Mouse (Mus musculus) c-Kit-positive CD71-positive TER-119-negative erythroid progenitor cells, embryonic 14.5 days (primary cell): Measurements from ENCODE around the gene Poc1a.

Experiments
- DNase-seq: peaks from one replicate; pipeline ENCODE4 v3.0.0-alpha.2; 2013; ENCODE audit warnings: low read depth

Poc1a gene

DNA sequence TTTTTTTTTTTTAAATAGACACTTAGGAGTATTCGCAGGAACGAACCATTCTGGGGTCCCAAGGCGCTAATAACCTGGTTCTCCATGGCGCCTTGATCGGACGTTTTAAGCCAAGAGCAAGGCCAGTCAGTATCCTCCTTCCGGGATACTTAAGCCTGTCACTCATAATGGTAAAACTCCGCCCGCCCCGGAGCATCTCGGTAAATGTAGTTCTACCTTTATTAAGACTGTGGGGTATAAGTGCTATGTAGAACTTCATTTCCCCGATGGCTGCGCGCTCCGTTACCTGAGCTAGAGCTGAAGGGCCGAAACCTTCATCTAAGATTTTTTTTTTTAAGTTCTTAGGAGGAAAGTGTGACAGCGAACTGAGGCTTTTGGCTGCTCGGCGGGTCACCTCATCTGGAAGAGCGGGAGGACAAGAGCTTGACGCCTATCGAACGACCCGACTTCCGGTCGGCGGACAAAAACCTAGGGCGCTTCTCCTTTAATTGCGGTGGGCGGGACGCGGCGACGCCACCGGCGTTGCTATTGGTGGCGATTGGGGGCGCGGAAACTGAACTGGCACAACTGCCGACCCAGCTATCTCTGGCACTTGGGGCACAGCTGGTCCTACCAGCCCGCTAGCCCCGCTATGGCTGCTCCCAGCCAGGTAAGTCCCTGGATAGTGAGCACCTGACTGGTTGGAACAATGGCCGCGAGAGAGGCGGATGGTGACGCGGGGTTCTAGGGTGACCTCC, at the start of gene Poc1a:
Poc1a (plus strand) TSS at position 254 of the 737 bp plus-strand sequence.
- DNase-seq, result peak; percentile 91

DNA sequence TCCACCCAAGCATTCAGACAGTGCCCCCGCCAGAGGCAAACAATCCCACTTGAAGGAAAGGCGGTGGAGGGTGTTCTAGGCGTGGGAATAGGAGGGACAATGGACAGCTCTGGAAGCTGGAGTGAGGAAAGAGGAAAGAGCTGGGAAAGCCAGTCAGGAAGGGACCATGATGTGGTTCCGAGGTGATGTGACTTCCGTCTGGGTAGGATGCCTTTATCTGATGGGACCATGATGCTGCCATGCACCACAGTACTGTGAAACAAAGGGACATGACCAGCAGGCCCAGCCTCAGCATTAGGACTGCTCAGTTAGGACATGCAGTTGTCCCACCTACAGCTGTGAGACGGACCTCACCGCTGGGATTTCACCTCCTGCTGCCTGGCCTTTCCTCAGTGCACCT, 49.6 kb upstream of the Poc1a start:
- no peak for DNase-seq

DNA sequence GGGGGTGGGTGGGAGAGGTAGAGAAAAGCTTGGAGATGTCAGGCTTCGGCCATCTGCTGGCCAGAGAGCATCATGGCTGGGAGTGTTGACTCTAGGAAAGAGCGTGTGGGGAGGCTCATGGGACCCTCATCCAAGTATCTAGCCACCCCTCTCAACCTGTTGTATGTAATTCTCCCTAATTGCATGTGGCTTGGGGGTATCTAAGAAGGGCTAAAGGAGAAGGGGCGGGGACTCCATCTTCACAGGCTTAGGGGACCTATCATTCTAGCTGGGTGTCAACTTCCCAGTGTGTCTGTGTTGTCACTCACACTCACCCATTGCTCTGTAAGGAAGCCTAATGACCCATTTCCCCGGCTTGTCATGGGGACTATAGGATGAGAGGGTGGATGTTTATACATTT, 49.0 kb upstream of the Poc1a start:
- no peak for DNase-seq

DNA sequence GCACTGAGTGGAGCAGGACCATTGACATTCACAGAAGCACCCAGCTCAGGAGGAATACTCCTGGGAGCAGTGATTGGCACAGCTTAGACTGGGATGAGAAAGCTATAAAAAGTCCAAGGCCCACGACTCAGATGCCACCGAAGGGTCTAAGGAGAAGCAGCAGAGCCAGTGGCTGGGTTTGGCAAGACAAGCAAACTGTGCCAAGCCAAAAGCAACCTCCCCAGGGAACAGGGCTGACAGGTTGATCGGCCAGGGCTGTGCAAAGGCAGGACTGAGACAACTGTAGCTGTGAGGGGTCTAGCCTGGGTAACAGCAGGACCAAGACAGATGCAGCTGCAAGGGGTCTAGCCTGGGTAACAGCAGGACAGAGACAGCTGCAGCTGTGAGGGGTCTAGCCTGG, 47.9 kb upstream of the Poc1a start:
- DNase-seq, result no peak

DNA sequence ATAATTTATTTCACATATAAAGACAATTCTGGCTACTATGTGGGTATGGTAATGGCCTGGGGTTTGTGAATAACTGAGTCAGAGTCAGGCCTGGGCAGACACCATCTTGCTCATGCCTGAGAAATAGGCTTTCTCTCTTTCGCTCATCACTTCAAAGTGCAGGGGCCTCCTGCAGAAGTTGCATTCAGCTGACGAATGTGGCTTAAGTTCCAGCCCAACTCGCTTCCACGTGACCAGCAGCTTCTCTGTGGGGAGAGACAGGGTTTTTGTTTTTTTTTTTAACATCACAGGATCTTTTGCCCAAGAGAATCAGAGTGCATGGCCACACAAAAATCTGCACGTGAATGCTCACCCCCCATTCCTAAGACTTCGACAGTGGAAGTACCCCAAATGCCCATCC, 46.9 kb upstream of the Poc1a start:
- no peak for DNase-seq

DNA sequence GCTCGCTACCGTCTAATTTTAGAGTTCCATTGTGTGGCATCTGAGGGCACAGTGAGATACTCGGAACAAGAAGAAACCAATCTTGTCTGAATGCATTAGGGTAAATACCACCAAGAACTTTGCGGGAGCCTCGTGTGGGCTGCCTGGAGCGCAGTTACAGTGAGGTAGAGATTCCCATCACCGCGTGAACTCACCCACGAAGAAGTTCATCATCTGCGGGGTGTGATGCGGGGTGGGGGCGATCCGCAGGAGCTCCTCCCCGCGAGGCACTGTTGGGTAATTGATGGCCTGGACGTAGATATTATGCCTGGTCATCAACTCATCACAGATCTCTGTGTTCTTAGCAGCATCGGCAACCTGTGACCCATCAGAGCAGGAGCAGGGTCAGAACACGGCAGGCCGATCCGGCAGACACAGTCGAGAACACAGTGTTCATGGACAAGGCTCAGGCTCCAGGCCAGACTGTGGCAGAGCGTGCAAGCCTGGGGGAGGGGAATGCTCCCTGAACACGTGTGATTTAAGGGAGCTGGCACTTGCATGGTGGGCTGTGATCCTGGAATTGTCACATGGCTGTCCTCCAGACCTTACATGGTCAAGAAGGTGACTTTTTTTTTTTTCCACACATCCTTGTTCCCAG, 45.5 kb upstream of the Poc1a start:
- DNase-seq, result no peak

DNA sequence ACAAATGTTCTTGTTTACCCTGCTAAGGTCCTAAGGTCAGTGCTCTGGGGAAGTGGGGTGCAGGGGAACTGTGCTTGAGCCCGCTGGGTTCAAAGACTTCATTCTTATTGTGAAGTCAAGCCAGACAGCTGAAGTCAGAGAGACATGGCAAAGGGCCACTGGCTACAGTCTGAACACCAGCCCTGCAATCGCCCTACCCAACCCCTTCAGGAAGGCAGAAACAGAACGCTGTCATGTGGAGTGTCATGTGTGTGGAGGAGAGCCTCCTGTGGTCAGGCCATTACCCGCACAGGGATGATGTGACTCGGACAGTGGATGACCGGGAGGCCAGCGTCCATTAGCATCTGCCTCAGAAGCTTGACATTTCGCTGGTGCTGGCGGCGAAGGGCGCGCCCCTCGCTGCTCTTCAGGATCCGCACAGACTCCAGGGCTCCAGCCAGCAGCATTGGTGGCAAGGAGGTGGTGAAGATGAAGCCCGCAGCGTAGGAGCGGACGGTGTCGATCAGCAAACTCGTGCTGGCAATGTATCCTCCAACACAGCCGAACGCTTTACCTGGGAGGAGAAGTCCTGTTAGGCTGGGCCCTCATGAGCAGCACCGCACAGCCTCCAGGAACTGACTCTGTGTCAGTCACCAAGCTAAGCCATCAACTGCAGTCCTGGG, 44.6 kb upstream of the Poc1a start:
- no peak for DNase-seq

DNA sequence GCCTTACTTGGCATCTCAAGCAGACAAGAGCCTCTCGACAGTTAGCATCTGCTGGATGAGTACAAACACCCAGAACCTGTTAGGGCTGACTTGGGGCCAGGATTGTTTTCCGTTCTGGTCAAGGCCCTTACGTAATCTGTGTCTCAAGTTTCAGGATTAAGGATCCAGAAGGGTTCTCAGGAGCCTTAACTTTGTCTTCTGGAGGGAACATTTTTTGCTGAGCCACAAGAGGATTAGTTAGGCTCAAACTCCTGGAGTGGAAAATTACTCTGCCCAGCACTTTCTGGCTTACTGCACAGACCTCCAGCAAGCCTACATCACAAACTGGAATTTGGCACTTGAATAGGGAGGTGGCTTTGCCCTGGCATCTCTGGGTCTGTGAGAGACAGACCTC, 44.0 kb upstream of the Poc1a start:
- DNase-seq, result no peak

DNA sequence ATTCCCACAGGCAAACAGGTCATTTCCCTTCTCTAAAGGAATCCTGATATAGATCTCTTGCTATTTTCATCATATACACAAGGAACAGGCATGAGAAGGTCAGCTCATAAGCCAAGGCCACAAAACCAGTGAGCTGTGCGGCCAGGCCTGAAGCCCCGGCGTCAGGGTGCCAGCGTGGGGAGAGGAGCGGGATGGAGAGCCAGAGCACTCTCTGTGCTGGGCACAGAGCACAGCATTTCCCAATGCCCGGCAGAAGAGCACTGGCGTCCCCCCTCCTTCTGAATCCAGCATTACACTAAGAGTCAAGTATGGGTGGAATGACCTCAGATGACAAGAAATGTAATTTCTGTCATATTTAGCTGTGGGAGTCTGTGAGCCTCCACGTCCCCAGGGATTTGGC, 43.5 kb upstream of the Poc1a start:
- DNase-seq, result no peak

DNA sequence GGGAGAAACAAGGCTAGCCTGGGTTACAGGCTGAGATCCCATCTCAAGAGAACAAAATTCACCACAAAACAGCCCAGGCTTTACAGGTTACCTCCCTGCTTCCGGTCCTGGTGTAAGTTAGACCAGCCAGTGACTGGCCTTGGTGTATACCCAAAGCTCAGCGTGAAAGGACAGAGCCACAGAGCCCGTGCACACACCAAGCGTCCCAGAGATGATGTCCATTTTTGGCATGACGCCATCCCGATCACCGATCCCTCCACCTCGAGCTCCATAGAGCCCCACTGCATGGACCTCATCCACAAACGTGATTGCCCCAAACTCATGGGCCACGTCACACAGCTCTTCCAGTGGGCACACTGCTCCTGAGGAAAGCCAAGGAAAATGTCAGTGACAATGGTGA, 43.0 kb upstream of the Poc1a start:
- no peak for DNase-seq

DNA sequence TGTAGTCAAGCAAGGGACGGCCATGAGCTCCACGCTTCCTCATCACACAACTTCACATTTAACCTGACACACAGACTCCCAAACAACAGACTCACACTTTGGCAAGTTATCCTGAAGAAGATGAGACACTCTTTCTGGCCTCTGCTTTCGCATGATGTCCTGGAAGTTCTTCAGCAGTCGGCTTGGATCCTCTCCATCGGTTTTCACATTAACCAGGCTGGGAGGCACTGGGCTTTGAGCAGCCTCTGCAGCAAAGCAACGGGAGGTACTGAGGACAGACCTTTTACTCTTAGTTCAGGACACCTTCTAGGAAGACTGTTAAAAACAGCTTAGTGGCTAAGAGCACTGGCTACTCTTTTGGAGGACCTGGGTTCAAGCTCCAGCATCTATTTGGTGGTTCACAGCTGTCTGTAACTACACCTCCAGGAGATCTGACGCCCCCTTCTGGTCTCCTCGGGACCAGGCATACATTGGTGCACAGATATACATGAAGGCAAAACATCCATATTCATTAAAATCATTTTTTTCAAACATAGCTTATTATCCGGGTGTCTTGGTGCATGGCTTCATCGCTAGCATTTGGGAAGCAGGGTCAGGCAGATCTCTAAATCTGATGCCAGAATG, 39.2 kb upstream of the Poc1a start:
- no peak for DNase-seq

DNA sequence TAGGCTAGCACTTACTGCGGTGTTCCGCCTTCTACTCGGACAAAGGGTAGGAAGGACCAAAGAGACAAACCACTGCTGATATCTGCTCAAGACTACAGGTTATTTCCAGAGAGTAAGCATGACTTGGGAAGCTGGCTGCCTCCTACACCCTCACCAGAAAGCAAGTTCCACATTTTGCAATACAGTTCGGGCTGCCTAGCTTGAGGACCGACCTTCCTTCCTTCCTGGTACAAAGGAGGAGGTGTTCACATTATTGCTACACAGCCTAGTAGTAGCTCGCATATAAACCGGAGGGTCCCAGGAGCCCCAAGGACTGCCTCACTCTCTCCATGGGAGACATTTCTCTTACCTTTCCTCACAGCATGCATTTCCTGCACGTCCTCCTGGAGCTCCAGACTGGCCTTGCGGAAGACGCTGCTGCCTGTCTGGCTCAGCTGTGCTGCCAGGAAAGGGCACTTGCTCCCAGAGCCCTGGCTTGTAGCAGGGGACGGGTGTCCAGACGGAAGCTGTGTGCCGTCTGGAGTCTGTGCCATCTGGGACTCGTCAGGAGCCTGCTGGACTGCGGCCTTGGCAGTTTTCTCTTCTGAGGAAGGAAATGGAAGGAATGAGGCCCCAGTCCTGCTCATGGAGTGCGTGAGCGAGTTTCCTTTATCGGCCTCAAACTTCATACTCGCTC, 37.9 kb upstream of the Poc1a start:
- DNase-seq, result no peak

DNA sequence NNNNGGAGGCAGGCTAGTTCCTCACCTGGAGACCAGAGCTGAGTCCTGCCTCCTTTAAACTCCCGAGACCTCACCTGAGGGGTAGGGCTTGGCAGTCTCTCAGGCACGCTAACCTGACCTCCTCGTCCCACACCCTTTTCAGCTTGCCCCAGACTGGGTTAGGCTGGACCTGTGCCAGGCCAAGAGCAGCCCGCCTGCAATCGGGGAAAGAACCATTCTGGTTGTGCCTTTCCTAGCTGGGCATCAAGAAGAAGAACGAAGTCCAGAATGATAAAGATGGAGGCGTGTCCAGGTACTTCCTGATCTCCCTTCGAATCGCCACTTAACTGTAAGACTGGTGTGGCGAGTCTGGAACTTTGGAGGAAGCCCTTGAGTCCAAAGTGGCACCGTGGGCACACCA, 31.3 kb upstream of the Poc1a start:
- DNase-seq, result no peak

DNA sequence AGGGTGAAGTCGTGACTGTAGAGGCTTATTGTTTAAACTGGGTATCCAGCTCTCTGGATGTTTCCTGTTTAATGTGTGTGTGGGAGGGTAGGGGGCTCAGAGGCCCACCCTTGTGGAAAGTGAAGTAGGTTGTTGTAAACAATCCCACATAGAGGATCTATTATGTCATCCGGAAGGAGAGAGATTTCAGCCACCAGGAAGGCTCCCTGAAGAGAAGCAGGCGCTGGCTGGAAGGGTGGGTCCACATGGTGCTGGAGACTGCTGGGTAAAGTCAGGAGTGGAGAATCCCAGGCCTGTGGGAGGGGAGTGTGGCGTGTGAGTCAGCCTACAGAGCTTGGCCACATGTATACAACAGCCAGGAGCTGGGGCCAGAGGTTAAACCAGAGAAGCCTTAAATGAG, 30.6 kb upstream of the Poc1a start:
- DNase-seq, result no peak

DNA sequence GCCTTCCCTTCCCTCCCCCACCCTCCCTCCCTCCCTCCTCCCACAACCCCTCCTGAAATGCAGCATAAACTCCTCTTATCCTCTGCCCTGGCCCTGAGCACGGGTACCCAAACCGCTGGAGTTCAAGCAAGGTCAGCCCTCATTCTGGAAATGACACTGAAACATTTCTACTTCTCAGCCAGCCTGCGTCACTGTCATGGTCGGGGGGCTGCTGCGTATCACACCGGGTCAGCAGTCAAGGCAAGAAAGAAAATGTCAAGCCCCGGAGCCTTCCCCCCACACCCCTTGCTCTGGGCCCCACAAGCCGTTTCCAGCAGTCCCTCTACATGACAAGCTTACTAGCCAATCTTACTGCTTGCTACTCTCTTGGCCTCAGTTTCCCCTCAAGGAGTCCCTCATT, 29.8 kb upstream of the Poc1a start:
- DNase-seq, result no peak

DNA sequence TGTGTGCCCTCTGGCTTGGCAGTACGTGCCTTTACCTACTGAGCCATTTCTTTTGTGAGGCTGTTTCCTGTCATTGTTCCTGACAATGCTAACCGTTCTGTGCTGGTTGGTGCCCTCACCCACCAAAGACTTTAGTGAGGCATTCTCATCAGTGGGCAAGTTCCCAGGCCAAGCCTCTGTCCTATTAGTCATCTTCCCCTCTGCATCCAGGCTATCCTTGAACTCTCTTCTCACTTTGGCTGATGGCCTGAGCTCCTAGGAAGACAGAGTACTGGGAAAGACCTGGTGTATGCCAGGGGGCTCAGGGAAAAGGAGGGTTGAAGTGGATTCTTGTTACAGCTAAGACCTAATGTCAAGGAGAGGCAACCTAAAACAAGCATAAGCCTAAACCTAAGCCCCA, 26.9 kb upstream of the Poc1a start:
- no peak for DNase-seq

DNA sequence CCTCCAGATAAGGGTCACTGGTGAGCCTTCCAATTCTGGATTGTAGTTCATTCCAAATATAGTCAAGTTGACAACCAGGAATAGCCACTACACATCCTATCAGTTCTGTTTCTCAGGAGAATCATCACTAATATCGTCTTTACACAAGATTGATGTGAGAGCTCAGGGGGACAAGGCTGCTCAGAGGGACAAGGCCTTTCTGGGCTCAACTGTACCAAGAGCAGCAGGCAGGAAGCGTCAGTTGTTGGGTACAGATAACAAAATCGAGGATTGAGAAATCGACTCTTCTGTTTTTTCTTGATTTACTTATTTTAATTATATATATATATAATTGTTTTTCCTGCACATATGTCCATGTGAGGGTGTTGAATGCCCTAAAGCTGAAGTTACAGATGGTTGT, 22.4 kb upstream of the Poc1a start:
- DNase-seq, result no peak

DNA sequence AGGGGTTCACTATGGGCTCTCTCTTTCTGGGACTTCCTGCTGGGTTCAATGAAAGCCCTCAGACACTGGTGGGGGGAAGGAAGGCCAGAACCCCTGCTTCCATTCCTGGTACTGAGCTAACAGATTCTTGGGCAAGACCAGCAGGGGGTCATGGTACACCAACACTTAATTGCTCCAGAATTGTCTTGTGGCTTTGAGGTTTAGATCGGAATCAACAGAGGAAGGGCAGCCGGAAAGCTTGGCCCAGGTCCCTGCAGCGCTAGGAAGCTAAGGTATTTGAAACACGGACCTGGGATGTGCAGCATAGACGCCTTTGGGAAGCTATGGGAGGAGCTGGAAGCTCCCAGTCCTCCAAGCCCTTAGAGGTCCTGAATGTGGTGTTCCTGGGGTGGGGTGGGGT, 21.9 kb upstream of the Poc1a start:
- no peak for DNase-seq

DNA sequence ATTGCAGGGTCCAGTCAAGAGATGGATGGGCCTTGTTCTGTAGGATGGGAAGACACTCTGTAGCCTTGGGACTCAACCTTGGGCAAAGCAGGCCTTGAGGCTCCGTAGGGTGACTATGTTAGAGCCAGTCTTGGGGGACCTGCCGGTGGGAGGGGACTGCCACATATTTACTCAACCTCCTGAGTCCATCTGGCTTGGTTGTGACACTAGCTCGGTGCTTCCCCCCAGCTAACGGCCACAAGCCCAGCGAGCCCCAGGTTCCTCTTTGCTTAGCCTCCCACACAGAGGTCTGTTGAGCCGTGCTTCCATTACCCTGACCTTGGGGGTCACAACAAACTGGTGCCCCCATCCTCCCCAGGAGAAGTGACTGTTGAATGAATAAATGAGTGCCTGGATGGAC, 19.8 kb upstream of the Poc1a start:
- no peak for DNase-seq

DNA sequence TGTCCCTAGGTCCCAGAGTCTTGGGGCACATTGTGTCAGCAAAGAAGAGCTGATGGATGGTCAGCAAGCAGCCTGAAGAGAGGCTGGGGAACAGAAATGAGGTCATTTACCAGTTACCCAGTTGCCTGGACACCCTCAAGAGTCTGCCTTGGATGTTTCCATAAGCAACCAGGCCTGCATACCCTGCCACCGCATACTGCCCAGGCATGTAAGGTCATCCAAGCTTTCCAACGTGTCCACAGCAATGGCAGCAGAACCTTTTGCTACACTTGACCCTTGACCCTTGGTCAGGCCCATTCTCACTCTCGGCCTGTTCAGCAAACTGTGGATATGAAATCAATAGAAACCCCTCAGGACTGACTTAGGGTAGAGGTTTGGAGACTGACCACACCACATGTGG, 19.4 kb upstream of the Poc1a start:
- no peak for DNase-seq

DNA sequence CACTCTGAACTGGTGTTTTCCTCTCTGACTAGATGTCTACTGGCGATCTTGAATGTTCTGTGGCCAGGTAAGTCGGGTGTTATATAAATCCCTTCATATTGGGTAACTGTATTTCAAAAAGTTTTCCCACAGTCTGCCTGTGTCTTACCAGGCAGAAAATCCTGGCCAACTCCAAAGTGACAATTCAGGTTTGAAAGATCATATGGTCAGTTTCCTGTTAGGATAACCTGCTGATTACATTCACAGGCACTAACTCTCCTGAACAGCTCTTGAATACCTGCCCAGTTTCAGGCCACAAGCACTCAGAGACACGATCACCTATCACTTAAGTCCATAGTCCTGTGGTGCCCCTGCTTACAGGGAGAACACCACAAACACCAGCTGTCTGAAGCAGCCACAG, 18.8 kb upstream of the Poc1a start:
- DNase-seq, result no peak

DNA sequence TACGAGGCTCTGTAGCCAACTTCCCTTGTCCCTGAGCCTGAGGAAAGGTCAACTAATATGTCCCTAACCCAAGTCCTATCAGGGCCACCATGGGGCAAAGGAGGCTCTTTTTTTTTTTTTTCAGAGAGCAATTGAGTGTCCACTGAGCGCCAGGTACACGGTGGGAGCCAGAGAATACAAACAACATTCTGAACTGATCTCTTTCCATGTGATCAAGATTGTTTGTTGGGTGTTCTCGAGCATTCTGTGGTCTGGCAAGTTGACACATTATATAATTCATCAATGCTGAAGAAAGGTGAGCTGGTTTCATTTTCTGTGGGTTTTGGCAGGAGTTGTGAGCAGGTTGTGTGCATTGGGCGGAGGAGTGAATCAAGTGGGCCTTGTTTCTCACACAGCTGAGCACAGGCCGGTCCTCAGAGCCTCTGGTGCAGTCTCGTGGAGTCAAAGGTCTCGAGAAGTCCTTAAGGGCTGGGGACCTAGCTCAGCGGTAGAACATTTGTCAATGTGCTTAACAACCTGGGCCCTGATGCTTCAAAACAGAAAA, 17.4 kb upstream of the Poc1a start:
- DNase-seq, result no peak
